Mouse (Mus musculus) layer of hippocampus, postnatal 36 days (tissue): ENCODE measurements around the gene Stab1. TPM values are rescaled to one million over a fixed set of nuclear protein-coding genes. Genes with fewer than 3 reads are reported as not detected.
A peak's percentile ranks its signal among the peaks of the same experiment; 100 is the strongest.

Experiments
- DNase-seq, 2 experiments: peaks; one replicate each; pipeline ENCODE4 v3.0.0; 2022
- total RNA-seq, 2 experiments: library from RNA; stranded (reverse); gene quantifications; 2 replicates each; pipeline ENCODE4 v1.2.3; 2021

The Stab1 gene
- 10 to 100 TPM; 16.6 to 24.0 TPM for total RNA-seq

GRCm38 (mm10) chr14:31168425-31168824 lies at the start of gene Stab1:
TSS of gene Stab1 (minus strand) at chr14:31168641.
- no peak for DNase-seq

GRCm38 (mm10) chr14:31217666-31218065 lies 49.2 kb upstream of the Stab1 start, which contains the start of gene Sema3g:
TSS of gene Sema3g (plus strand) at chr14:31217860.
- no peak for DNase-seq

- no peak for DNase-seq
These were observed 48.4 kb upstream of the Stab1 start, which contains the start of gene Nisch for GRCm38 (mm10) chr14:31216846-31217245. TSS of gene Nisch (minus strand) at chr14:31216946.

- DNase-seq: peak in 1 of 2 experiments; percentile 38
These were observed 46.9 kb upstream of the Stab1 start for GRCm38 (mm10) chr14:31215157-31216002.

GRCm38 (mm10) chr14:31214684-31215083 lies 46.2 kb upstream of the Stab1 start:
- DNase-seq: no peak

GRCm38 (mm10) chr14:31213868-31214267 lies 45.4 kb upstream of the Stab1 start:
- no peak for DNase-seq

GRCm38 (mm10) chr14:31212499-31212898 lies 44.1 kb upstream of the Stab1 start:
- no peak for DNase-seq

- no peak for DNase-seq
These were observed 43.4 kb upstream of the Stab1 start for GRCm38 (mm10) chr14:31211854-31212253.

GRCm38 (mm10) chr14:31209133-31209557 lies 40.7 kb upstream of the Stab1 start:
- no peak for DNase-seq

GRCm38 (mm10) chr14:31208084-31208483 lies 39.6 kb upstream of the Stab1 start, which contains the start of gene Tnnc1:
TSS of gene Tnnc1 (plus strand) at chr14:31208312.
- DNase-seq: no peak

- no peak for DNase-seq
These were observed 38.8 kb upstream of the Stab1 start for GRCm38 (mm10) chr14:31207070-31207830.

- DNase-seq: peak; percentile 92
These were observed 38.1 kb upstream of the Stab1 start for GRCm38 (mm10) chr14:31206472-31206981.

- peak; percentile 39 to 49 for DNase-seq
These were observed 37.4 kb upstream of the Stab1 start for GRCm38 (mm10) chr14:31205562-31206467.

- no peak for DNase-seq
These were observed 36.8 kb upstream of the Stab1 start for GRCm38 (mm10) chr14:31205244-31205561.

- DNase-seq: no peak
These were observed 36.4 kb upstream of the Stab1 start for GRCm38 (mm10) chr14:31204844-31205243.

GRCm38 (mm10) chr14:31200038-31200437 lies 31.6 kb upstream of the Stab1 start:
- DNase-seq: no peak

GRCm38 (mm10) chr14:31199599-31199998 lies 31.2 kb upstream of the Stab1 start:
- no peak for DNase-seq

GRCm38 (mm10) chr14:31197547-31198516 lies 29.4 kb upstream of the Stab1 start:
- peak in 1 of 2 experiments; percentile 44 for DNase-seq

- no peak for DNase-seq
These were observed 27.5 kb upstream of the Stab1 start for GRCm38 (mm10) chr14:31195968-31196367.

GRCm38 (mm10) chr14:31195521-31195920 lies 27.1 kb upstream of the Stab1 start:
- no peak for DNase-seq
